Mouse (Mus musculus): ENCODE results near the gene 2010003K11Rik.

DNA sequence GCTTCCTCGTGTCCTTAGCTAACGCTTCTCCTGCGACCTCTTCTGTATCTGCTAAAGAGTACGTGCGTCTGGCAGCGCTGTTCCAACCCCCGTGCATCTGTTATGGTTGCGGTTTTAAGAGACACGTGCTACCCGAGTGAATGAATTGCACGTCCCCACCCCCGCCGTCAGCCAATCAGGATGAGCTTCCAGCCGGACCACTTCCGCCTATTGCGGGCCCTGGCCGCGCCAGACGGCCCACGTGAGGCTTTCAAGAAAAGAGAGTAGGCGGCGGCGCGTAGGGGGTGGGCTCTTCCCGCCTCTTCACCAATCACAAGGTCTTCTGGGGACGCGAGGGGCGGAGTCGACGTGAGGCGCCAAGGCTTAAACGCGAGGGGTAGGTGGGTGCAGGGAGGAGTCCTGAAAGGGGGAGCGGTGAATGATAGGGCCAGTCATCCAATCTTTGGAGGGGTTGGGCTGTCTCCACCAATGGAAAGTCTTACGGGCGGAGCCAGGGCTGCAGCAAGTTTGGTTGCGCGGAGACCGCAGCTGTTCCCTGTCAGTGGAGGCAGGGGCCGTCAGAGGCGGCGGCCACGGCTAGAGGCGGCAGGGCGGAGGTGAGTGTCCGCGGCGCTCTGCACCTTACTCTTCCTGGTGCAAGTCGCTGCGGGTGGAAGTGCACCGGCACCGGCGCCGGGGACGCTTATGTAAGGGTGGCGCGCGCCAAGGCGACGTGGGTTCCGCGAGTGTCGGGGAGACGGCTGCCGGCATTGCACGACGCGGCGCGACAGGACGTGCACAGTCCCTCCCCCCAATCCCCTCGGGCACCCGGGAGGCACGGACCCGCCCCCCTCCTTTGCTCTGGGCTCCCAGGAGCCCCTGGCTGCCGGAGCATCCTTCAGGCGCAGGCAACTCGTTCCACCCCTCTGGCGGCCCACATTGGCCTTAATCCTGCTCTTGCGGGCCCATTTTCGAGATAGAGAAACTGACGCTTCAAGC is 11.9 kb upstream of the 2010003K11Rik start, which contains the start of gene Pcx:
- TF ChIP-seq CTCF (conservative IDR thresholded peaks at IDR 0.05; ENCODE audit: low read length) (no peak), POU5F1 (IDR thresholded peaks at IDR 0.05; ENCODE audit: borderline replicate concordance, low read length) (no peak)

All from E14TG2a.4 (cell line).